Mouse (Mus musculus) ES-E14 (cell line): ENCODE data around the gene Palm3. TPM values are rescaled to one million over a fixed set of nuclear protein-coding genes. Genes with fewer than 3 reads are reported as not detected.

Source experiments
- DNase-seq: peaks from one replicate; pipeline ENCODE4 v3.0.0-alpha.2; 2013; ENCODE audit warnings: low read depth, low spot score
- H3K27ac ChIP-seq: 2 replicates; pipeline ENCODE4 v1.5.1; 2012; ENCODE audit warnings: low read depth, mild to moderate bottlenecking, low read length, moderate library complexity, mixed read lengths; ENCODE audit not compliant: poor library complexity, insufficient read depth, severe bottlenecking
- H3K36me3 ChIP-seq: 2 replicates; pipeline ENCODE4 v1.6.1; 2012; ENCODE audit warnings: mild to moderate bottlenecking, low read length, moderate library complexity, mixed read lengths; ENCODE audit not compliant: control insufficient read depth, poor library complexity, insufficient read depth, severe bottlenecking
- H3K4me1 ChIP-seq, 2 experiments: fragments of 150-350 bp in 1 of 2; sonication (generic) in 1 of 2; 2 replicates each; pipeline ENCODE4 v1.6.1; 2012; ENCODE audit warnings: low read length in 2 of 2, mild to moderate bottlenecking in 1 of 2, mixed read lengths in 1 of 2; ENCODE audit not compliant: control insufficient read depth in 2 of 2, insufficient read depth in 2 of 2, poor library complexity in 1 of 2
- H3K4me3 ChIP-seq, 2 experiments: fragments of 150-350 bp in 1 of 2; sonication (generic) in 1 of 2; 2 replicates each; pipeline ENCODE4 v1.5.1; 2012; ENCODE audit warnings: low read length in 2 of 2, low read depth in 1 of 2, mild to moderate bottlenecking in 1 of 2, mixed read lengths in 1 of 2; ENCODE audit not compliant: insufficient read depth in 1 of 2, poor library complexity in 1 of 2, severe bottlenecking in 1 of 2
- H3K9ac ChIP-seq: 2 replicates; pipeline ENCODE4 v1.6.1; 2012; ENCODE audit warnings: low read depth, mild to moderate bottlenecking, low read length, mixed read lengths; ENCODE audit not compliant: poor library complexity, insufficient read depth, severe bottlenecking
- H3K9me3 ChIP-seq: fragments of 150-350 bp; sonication (generic); 2 replicates; pipeline ENCODE4 v1.6.1; 2012; ENCODE audit warnings: low read depth, mild to moderate bottlenecking, low read length; ENCODE audit not compliant: control insufficient read depth, insufficient read depth
- CHD2 ChIP-seq: IDR thresholded peaks from 2 replicates; pipeline ENCODE4 v1.6.1; 2014; ENCODE audit warnings: mild to moderate bottlenecking, low read depth, low read length, inconsistent platforms
- HCFC1 ChIP-seq: IDR thresholded peaks from 2 replicates; pipeline ENCODE4 v1.6.1; 2012; ENCODE audit warnings: low read length, inconsistent platforms, borderline replicate concordance; ENCODE audit not compliant: insufficient read depth
- MAFK ChIP-seq: IDR thresholded peaks from 2 replicates; pipeline ENCODE4 v1.6.1; 2014; ENCODE audit warnings: mild to moderate bottlenecking, low read depth, low read length, inconsistent platforms; ENCODE audit not compliant: insufficient read depth
- ZC3H11A ChIP-seq: IDR thresholded peaks from 2 replicates; pipeline ENCODE4 v1.6.1; 2012; ENCODE audit warnings: low read depth, mild to moderate bottlenecking, inconsistent platforms, low read length, borderline replicate concordance
- ZNF384 ChIP-seq: IDR thresholded peaks from 2 replicates; pipeline ENCODE4 v1.6.1; 2012; ENCODE audit warnings: low read depth, low read length, inconsistent platforms
- in situ Hi-C, 2 experiments: fragments of 600-800 bp; cut with MboI; formaldehyde crosslinking; loops; one replicate each; pipeline ENCODE4 v1.15.1; 2025; ENCODE audit warnings: low sequenced_read_pairs in 2 of 2, inconsistent platforms in 1 of 2; ENCODE audit not compliant: unreplicated experiment in 2 of 2
- total RNA-seq: library from RNA; depleted of rRNA; stranded (reverse); fragments of 300-350 nt; gene quantifications from 2 replicates; pipeline ENCODE4 v1.2.3, GENCODE M21; 2012

The Palm3 gene
- total RNA-seq, 1 experiment, result 29.0 TPM

DNA sequence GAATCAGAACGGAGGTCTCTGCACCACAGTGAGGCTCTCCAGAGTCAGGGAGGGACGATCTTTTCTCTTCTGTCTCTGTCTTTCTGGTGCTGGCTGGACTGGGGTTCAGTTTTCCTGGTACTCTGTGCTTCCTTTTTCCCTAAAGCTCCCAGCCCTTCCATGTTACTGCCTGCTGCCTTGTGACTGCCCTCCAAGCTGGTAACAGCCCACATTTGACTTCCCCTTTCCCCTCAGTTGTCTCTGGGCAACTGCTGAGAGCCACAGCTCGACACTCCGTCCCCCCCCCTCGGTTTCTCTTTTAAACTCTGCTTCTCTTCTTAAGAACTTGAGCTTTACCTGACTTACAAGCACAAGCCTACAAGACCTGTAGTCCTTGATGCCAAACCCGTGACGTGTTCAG is 32.0 kb upstream of the Palm3 start:
- Histone ChIP-seq H3K4me3 (no peak overlapping the region), H3K4me1 (peaks cover 0 to 4% of the 10 kb centered on the region in 2 experiments; a peak in 1 of 4 replicates), H3K36me3 (peaks cover 7% of the 10 kb centered on the region; the same call in 1 of the 2 replicates), H3K27ac (no peak overlapping the region), H3K9ac (no peak overlapping the region), H3K9me3 (no peaks in the 10 kb centered on the region)
- TF ChIP-seq MAFK (no peak), CHD2 (no peak), ZC3H11A (no peak), HCFC1 (no peak), ZNF384 (no peak)
- in situ Hi-C loops, result no loop called here
- DNase-seq, result no peak

DNA sequence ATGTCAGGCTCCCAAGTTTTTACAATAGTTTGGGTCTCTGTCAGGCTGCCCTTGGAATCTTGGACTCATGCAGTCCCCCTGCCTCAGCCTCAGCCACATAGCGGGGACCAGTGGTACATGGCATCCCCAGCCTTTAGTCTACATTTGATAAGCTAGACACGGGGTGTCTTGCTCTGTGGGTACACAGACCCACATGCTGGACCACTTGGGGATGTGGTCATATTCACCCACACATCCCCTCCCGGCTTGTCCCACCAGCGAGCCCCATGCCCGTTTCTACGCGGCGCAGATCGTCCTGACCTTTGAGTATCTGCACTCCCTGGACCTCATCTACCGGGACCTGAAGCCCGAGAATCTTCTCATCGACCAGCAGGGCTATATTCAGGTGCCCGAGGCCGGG is 31.1 kb upstream of the Palm3 start:
- no peak for TF ChIP-seq ZC3H11A
- TF ChIP-seq ZNF384, result no peak
- no peak for TF ChIP-seq MAFK
- no peak for TF ChIP-seq HCFC1
- H3K4me3 ChIP-seq, result no peak overlapping the region
- DNase-seq, result no peak
- H3K4me1 ChIP-seq, result peaks cover 0 to 4% of the 10 kb centered on the region in 2 experiments; a peak in 1 of 4 replicates
- peaks cover 7% of the 10 kb centered on the region; the same call in 1 of the 2 replicates for H3K36me3 ChIP-seq
- in situ Hi-C loops, result no loop called here
- no peaks in the 10 kb centered on the region for H3K9me3 ChIP-seq
- no peak overlapping the region for H3K27ac ChIP-seq
- H3K9ac ChIP-seq, result no peak overlapping the region

DNA sequence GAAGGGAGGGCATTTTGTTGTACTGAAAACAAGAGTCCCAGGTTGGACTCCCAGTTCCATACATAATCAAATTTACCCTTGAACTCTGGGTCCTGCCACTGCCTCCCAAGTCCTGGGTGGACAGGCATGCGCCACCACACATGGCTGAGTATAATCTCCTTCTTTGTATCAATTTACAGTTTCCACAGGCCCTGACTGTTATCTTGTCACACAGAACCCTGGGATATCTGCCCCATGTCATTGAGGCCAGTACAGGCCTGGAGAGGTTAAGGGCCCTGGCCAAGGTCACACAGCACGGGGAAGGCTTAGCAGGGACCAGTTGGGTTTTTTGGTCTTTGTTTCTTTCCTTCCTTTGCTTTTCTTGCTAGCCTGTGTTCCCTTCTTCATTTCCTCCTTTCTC is 28.8 kb upstream of the Palm3 start:
- in situ Hi-C loops, result no loop called here
- no peak overlapping the region for H3K27ac ChIP-seq
- no peak overlapping the region for H3K4me3 ChIP-seq
- H3K9me3 ChIP-seq, result no peaks in the 10 kb centered on the region
- H3K36me3 ChIP-seq, result no peaks in the 10 kb centered on the region
- DNase-seq, result no peak
- no peak overlapping the region for H3K9ac ChIP-seq
- peaks cover 0 to 9% of the 10 kb centered on the region in 2 experiments; a peak in 3 of 4 replicates for H3K4me1 ChIP-seq
- TF ChIP-seq HCFC1, result no peak
- no peak for TF ChIP-seq CHD2
- TF ChIP-seq ZC3H11A, result no peak
- TF ChIP-seq MAFK, result no peak
- TF ChIP-seq ZNF384, result no peak

DNA sequence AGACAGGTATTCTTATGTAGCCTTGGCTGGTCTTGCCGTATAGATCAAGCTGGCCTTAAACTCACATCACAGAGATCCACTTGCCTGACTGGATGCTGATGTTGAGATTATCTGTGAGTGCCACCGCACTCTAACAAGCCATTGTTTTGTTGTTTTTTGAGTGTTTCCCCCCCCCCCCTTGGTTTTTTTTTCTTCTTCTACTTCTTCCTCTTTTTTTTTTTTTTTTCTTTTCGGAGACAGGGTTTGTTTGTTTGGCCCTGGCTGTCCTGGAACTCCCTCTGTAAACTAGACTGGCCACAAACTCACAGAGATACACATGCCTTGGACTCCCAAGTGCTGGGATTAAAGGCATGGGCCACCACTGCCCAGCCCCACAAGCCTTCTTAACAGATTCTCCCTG is 27.2 kb upstream of the Palm3 start:
- TF ChIP-seq ZC3H11A (no peak), HCFC1 (no peak), ZNF384 (no peak), CHD2 (no peak), MAFK (no peak)

DNA sequence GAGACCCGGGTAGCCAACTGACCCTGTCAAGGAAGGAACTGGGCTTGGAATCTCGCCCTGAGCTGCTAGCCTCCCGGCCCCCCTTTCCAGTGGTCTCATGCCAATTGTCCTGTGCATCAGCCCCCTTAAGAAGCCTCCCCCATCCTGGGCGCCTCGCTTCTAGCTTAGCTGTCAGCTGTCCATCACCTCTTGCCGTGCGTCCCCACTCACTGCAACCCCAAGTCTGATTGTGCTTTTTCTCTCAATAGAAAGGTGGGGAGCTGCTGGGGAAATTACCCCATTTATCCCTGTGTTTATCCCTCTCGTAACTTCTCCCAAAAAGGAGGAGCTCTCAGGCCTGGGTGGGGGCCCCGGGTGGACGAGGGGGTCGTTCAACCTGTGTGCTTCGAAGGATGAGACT is 25.3 kb upstream of the Palm3 start:
- H3K4me1 ChIP-seq, result peaks cover 6 to 12% of the 10 kb centered on the region in 2 experiments
- TF ChIP-seq CHD2, result no peak
- no peak overlapping the region for H3K9ac ChIP-seq
- H3K27ac ChIP-seq, result no peak overlapping the region
- peaks cover 17% of the 10 kb centered on the region for H3K36me3 ChIP-seq
- DNase-seq, result no peak
- no peaks in the 10 kb centered on the region for H3K9me3 ChIP-seq
- peak overlapping the region; percentile 77 to 97; a peak in 2 of 4 replicates for H3K4me3 ChIP-seq
- in situ Hi-C loops, result no loop called here

More for the DNA sequence above, 27.2 kb upstream of the Palm3 start:
- H3K4me3 ChIP-seq, result no peak overlapping the region
- H3K9ac ChIP-seq, result no peak overlapping the region
- peaks cover 2% of the 10 kb centered on the region; the same call in 1 of the 2 replicates for H3K36me3 ChIP-seq
- peaks cover 2 to 4% of the 10 kb centered on the region in 2 experiments for H3K4me1 ChIP-seq
- no peaks in the 10 kb centered on the region for H3K9me3 ChIP-seq
- H3K27ac ChIP-seq, result no peak overlapping the region
- DNase-seq, result no peak
- in situ Hi-C loops, result no loop called here
